Mouse (Mus musculus): ENCODE measurements around the gene Ptpn1.

DNA sequence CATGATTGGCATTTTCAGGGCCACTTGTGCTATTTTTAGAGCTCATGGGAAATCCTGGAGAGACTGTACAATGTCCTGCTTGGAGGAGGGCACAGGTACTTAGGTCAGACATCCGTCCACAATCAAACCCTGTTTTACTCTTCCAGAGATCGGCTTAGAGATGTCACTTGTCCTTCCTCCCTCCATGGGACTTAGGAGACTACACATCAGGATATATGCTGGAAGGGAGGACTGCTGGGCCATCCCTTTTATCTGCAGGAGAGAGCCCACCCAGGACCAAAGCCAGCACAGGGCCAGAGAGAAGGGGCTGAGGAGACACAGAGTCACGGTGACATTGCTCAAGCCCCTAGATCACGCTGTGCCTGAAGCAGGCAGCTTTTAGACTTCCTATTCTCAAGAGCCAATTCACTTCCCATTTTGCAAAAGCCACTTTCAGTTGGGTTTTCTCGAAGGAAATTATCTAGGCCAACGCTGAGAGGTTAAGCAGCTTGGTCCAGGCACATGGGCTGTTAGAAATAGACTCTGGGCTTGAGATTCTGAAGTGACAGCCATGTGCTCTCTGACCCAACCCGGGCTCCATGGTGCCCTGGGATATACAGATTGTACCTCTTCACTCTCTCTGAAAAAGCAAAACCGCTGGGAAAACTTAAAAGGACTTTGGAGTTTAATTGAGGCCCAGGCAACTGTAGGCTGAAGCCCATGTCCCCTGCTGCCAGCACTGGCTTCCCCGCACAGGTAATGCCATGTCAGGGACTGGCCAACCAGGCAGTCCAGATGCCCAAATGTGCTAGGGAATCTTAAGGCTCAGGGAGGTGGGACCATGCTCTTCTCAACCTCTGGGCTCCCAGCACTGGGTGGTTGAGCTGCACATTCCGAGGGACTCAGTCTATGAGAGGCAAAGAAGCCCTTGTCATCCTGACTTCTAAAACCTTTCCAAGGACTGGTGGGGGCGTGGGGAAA is 5.7 kb upstream of the Ptpn1 start:
- no peak for TF ChIP-seq POLR2A (IDR thresholded peaks at IDR 0.05; ENCODE audit: low read depth, low read length)
- TF ChIP-seq CTCF (IDR thresholded peaks at IDR 0.05; ENCODE audit: extremely low read depth, insufficient read length, insufficient replicate concordance, low read depth, low read length), result no peak
